Mouse (Mus musculus) spleen, adult 2 months (tissue): Measurements from ENCODE around the gene Fbf1.

ENCODE experiments used
- CTCF ChIP-seq: fragments of 200-500 bp; IDR thresholded peaks from 2 replicates; pipeline ENCODE4 v1.5.1; 2011; ENCODE audit warnings: mild to moderate bottlenecking, inconsistent platforms; ENCODE audit not compliant: insufficient read depth, insufficient read length, insufficient replicate concordance; ENCODE audit errors: extremely low read depth
- POLR2A ChIP-seq: fragments of 200-500 bp; IDR thresholded peaks from 2 replicates; pipeline ENCODE4 v1.6.1; 2011; ENCODE audit warnings: low read depth, low read length, inconsistent platforms

DNA sequence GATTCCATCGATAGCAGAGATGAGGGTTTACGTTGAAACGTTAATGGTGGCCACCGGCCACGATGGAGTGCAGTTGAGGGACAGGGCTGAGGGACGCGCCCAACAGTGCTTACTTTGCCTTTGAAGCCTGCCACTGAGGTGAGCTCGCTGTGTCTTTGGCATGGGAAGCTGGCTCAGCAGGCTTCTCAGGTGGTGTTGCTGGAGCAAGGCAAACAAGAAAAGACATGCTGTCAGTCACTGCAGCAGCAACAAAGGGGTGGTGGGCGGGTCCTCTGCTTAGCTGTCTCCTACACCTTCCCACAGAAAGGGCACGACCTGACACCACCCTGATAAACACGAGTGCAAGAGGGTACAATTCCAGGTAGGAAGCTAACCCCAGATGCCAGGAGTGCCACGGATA, 6.7 kb downstream of the Fbf1 start:
- TF ChIP-seq CTCF (no peak), POLR2A (no peak)
